Mouse (Mus musculus) ES-Bruce4 (cell line): ENCODE measurements around the gene Gm8909.

ENCODE experiments used
- CTCF ChIP-seq: IDR thresholded peaks from one replicate; pipeline ENCODE4 v1.8.1; 2011; ENCODE audit warnings: low read depth, low read length
- EP300 ChIP-seq: IDR thresholded peaks from 2 replicates; pipeline ENCODE4 v1.6.1; 2011; ENCODE audit warnings: low read depth, low read length; ENCODE audit not compliant: insufficient read depth

GRCm38 (mm10) chr17:36194471-36194870 lies 26.1 kb upstream of the Gm8909 start:
- TF ChIP-seq EP300 (no peak), CTCF (no peak)
